Mouse (Mus musculus) heart, adult 2 months (tissue): ENCODE measurements around the gene Tor3a. TPM values are rescaled to one million over a fixed set of nuclear protein-coding genes. Genes with fewer than 3 reads are reported as not detected.

Source experiments
- DNase-seq, 2 experiments: peaks; one replicate each; pipeline ENCODE4 v3.0.0; 2021
- H3K27ac ChIP-seq: fragments of 200-600 bp; 2 replicates; pipeline ENCODE4 v1.8.1; 2022
- H3K27me3 ChIP-seq: fragments of 200-500 bp; 2 replicates; pipeline ENCODE4 v1.6.1; 2012; ENCODE audit warnings: mild to moderate bottlenecking, low read length, inconsistent platforms, mixed read lengths; ENCODE audit not compliant: control insufficient read depth, insufficient read depth
- H3K36me3 ChIP-seq: fragments of 200-500 bp; 2 replicates; pipeline ENCODE4 v1.6.1; 2012; ENCODE audit warnings: low read length, inconsistent platforms; ENCODE audit not compliant: control insufficient read depth, insufficient read depth
- H3K4me1 ChIP-seq: fragments of 200-500 bp; 2 replicates; pipeline ENCODE4 v1.6.1; 2011; ENCODE audit warnings: low read length; ENCODE audit not compliant: control insufficient read depth, insufficient read depth
- H3K4me3 ChIP-seq: fragments of 200-600 bp; 2 replicates; pipeline ENCODE4 v1.8.1; 2022
- H3K79me2 ChIP-seq: fragments of 200-500 bp; replicated peaks from 2 replicates; pipeline ENCODE4 v1.6.1; 2012; ENCODE audit warnings: mild to moderate bottlenecking, inconsistent platforms, low read length, moderate library complexity, mixed read lengths; ENCODE audit not compliant: control insufficient read depth, insufficient read depth
- H3K9ac ChIP-seq: fragments of 200-500 bp; 2 replicates; pipeline ENCODE4 v1.6.1; 2012; ENCODE audit warnings: low read depth, mild to moderate bottlenecking, control low read depth, inconsistent platforms, low read length, mixed read lengths
- CTCF ChIP-seq: fragments of 200-600 bp; IDR thresholded peaks from 2 replicates; pipeline ENCODE4 v1.8.1; 2022; ENCODE audit warnings: antibody characterized with exemption, mild to moderate bottlenecking, moderate library complexity
- EP300 ChIP-seq: fragments of 200-500 bp; IDR thresholded peaks from 2 replicates; pipeline ENCODE4 v1.6.1; 2011; ENCODE audit warnings: low read depth, low read length, control low read depth; ENCODE audit not compliant: insufficient read depth
- POLR2A ChIP-seq: fragments of 200-500 bp; IDR thresholded peaks from 2 replicates; pipeline ENCODE4 v1.6.1; 2011; ENCODE audit warnings: mild to moderate bottlenecking, low read depth, low read length, control low read depth; ENCODE audit not compliant: insufficient read depth
- WGBS: fragments of 180-500 bp; shearing (Covaris S2); methylation state at CpG from one replicate; pipeline ENCODE4 v1.1.7; 2018; 5-methylcytosine and 5-hydroxymethylcytosine counted together
- intact Hi-C: fragments of 180-260 bp; cut with DNase I; formaldehyde crosslinking; loops from one replicate; pipeline ENCODE4 v1.15.1; 2025
- polyA plus RNA-seq: library from polyadenylated mRNA; depleted of rRNA; stranded (reverse); fragments of >200 nt; gene quantifications from 2 replicates; pipeline ENCODE4 v1.2.3, GENCODE M21; 2012; rRNA removed
- total RNA-seq, 2 experiments: library from RNA; stranded (reverse); gene quantifications; 2 replicates each; pipeline ENCODE4 v1.2.3; 2021

Gene Tor3a
- total and polyA plus RNA-seq, 3 experiments, result 8.3 to 11.6 (median 8.9) TPM

GRCm38 (mm10) chr1:156613855-156614530 lies 60.2 kb downstream of the Tor3a start:
- no peak for DNase-seq
- peak overlapping the region; percentile 36 for H3K27ac ChIP-seq
- no peak overlapping the region for H3K9ac ChIP-seq
- WGBS, result 39% methylated on average over 9 of the region's 9 CpGs
- intact Hi-C loops, result loop anchor here (2.0 kb wide), 1 partner anchor 55 kb away; the partner anchor contains the start of gene Abl2
- no peaks in the 10 kb centered on the region for H3K27me3 ChIP-seq
- peaks cover 15% of the 10 kb centered on the region for H3K4me1 ChIP-seq
- H3K4me3 ChIP-seq, result no peak overlapping the region
- 0 out of 2 replicates have a peak, but pooled peaks have one; percentile 11 for TF ChIP-seq EP300
- no peak for TF ChIP-seq CTCF
- no peak for TF ChIP-seq POLR2A
- H3K79me2 ChIP-seq, result no peaks in the 10 kb centered on the region
- no peaks in the 10 kb centered on the region for H3K36me3 ChIP-seq

GRCm38 (mm10) chr1:156610257-156610656 lies 63.9 kb downstream of the Tor3a start:
- H3K36me3 ChIP-seq, result peaks cover 3% of the 10 kb centered on the region; the same call in 1 of the 2 replicates
- TF ChIP-seq CTCF, result no peak
- TF ChIP-seq POLR2A, result no peak
- no peak for TF ChIP-seq EP300
- no peak overlapping the region for H3K9ac ChIP-seq
- no peak overlapping the region for H3K4me3 ChIP-seq
- intact Hi-C loops, result no loop called here
- no peak overlapping the region for H3K27ac ChIP-seq
- DNase-seq, result no peak
- H3K27me3 ChIP-seq, result no peaks in the 10 kb centered on the region
- 79% methylated on average over 1 of the region's 1 CpGs for WGBS
- H3K79me2 ChIP-seq, result peaks cover 2% of the 10 kb centered on the region; the same call in 1 of the 2 replicates
- H3K4me1 ChIP-seq, result peaks cover 8% of the 10 kb centered on the region

GRCm38 (mm10) chr1:156608496-156608895 lies 65.7 kb downstream of the Tor3a start:
- H3K27ac ChIP-seq, result no peak overlapping the region
- peaks cover 3% of the 10 kb centered on the region; the same call in 1 of the 2 replicates for H3K4me1 ChIP-seq
- peaks cover 3% of the 10 kb centered on the region; the same call in 1 of the 2 replicates for H3K36me3 ChIP-seq
- intact Hi-C loops, result no loop called here
- 90% methylated on average over 2 of the region's 2 CpGs for WGBS
- H3K27me3 ChIP-seq, result no peaks in the 10 kb centered on the region
- TF ChIP-seq POLR2A (no peak), CTCF (no peak), EP300 (no peak)
- H3K9ac ChIP-seq, result no peak overlapping the region
- peaks cover 4% of the 10 kb centered on the region; the same call in 1 of the 2 replicates for H3K79me2 ChIP-seq
- DNase-seq, result no peak
- H3K4me3 ChIP-seq, result no peak overlapping the region

- Histone ChIP-seq H3K27ac (no peak overlapping the region), H3K9ac (no peak overlapping the region), H3K4me1 (peaks cover 3% of the 10 kb centered on the region; the same call in 1 of the 2 replicates), H3K36me3 (peaks cover 3% of the 10 kb centered on the region; the same call in 1 of the 2 replicates), H3K79me2 (peaks cover 4% of the 10 kb centered on the region; the same call in 1 of the 2 replicates), H3K27me3 (no peaks in the 10 kb centered on the region), H3K4me3 (no peak overlapping the region)
- 50% methylated on average over 2 of the region's 2 CpGs for WGBS
- no peak for DNase-seq
- intact Hi-C loops, result no loop called here
- TF ChIP-seq CTCF (no peak), EP300 (no peak), POLR2A (no peak)
Measured at GRCm38 (mm10) chr1:156605940-156606339, 68.2 kb downstream of the Tor3a start.

GRCm38 (mm10) chr1:156605094-156605866 lies 68.9 kb downstream of the Tor3a start:
- Histone ChIP-seq H3K36me3 (peaks cover 3% of the 10 kb centered on the region; the same call in 1 of the 2 replicates), H3K79me2 (peaks cover 4% of the 10 kb centered on the region; the same call in 1 of the 2 replicates), H3K27ac (no peak overlapping the region), H3K4me1 (peaks cover 3% of the 10 kb centered on the region; the same call in 1 of the 2 replicates), H3K9ac (no peak overlapping the region), H3K4me3 (no peak overlapping the region), H3K27me3 (no peaks in the 10 kb centered on the region)
- 70% methylated on average over 12 of the region's 12 CpGs for WGBS
- no peak for DNase-seq
- intact Hi-C loops, result no loop called here
- TF ChIP-seq POLR2A, result no peak
- TF ChIP-seq CTCF, result no peak; the same call in 1 of the 2 replicates
- no peak for TF ChIP-seq EP300

Other genes starting within 250 kb of the Tor3a start
- gene Soat1, start 200.0 kb downstream of the Tor3a start, total RNA-seq, result 1 to 10 TPM; 7.1 to 8.2 TPM
- 5.6 and 13.3 TPM in 2 replicates for gene Soat1, start 200.0 kb downstream of the Tor3a start, polyA plus RNA-seq
- 10 to 100 TPM; 45.0 to 52.3 TPM for gene Gm10031, start 150.3 kb downstream of the Tor3a start, total RNA-seq
- gene Gm10031, start 150.3 kb downstream of the Tor3a start, polyA plus RNA-seq, result 9.5 and 16.3 TPM in 2 replicates
- gene Abl2, start 115.6 kb downstream of the Tor3a start, total RNA-seq, result 10 to 100 TPM; 22.1 to 25.7 TPM
- 4.7 and 9.3 TPM in 2 replicates for gene Abl2, start 115.6 kb downstream of the Tor3a start, polyA plus RNA-seq
- gene Fam20b, start 44.7 kb upstream of the Tor3a start, total RNA-seq, result 10 to 100 TPM; 53.5 to 62.8 TPM
- 24.6 and 47.2 TPM in 2 replicates for gene Fam20b, start 44.7 kb upstream of the Tor3a start, polyA plus RNA-seq
- gene Angptl1, start 164.2 kb upstream of the Tor3a start, total RNA-seq, result 1 to 10 TPM; 2.2 to 3.6 TPM
- 1.2 and 1.8 TPM in 2 replicates for gene Angptl1, start 164.2 kb upstream of the Tor3a start, polyA plus RNA-seq